Mouse (Mus musculus) frontal cortex, adult 2 months (tissue): ENCODE results near the gene Hpse2. TPM values are rescaled to one million over a fixed set of nuclear protein-coding genes. Genes with fewer than 3 reads are reported as not detected.
A peak's percentile ranks its signal among the peaks of the same experiment; 100 is the strongest.

Experiments
- DNase-seq, 2 experiments: peaks; one replicate each; pipeline ENCODE4 v3.0.0; 2022; ENCODE audit warnings: low spot score in 1 of 2; ENCODE audit errors: extremely low spot score in 1 of 2
- polyA plus RNA-seq: library from polyadenylated mRNA; depleted of rRNA; stranded (reverse); fragments of >200 nt; gene quantifications from 2 replicates; pipeline ENCODE4 v1.2.3, GENCODE M21; 2012

Gene Hpse2
- polyA plus RNA-seq, 1 experiment, result 0.24 TPM

DNA sequence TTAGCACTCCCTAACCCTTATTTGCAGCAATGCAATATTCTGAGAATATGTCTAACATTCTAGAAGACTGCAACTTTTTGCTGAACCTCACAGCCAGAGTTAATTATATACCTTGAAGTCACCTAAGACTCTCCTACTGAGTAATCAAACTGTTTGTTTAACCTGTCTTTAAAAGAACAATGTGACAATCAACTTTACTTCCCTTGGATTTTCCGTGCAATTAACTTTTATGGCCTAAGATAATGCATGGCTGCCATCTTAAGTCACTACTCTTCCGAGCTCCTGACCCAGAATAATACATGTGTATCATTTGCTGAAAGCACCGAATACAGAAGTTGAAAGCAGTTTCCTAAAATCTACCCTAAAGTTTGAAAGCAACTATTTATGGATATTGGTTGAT, 407.6 kb downstream of the Hpse2 start:
- DNase-seq, result no peak

DNA sequence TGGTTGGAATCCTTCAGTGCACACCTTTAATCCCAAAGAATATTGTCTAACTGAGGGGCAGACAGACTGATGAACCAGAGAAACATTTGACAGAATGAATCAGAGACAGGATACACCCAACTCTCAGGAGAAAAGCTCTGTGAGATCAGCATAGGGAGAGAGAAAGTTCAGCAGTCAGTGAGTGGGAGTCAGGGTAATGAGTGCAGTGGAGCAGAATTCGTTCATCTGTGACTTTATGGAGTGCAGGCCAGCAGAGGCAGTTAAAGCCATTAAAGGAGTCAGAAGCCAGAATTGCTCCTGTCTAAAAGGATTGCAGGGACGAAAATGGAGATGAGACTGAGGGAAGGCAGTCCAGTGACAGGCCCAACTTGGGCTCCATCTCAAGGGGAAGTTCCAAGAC, 410.2 kb downstream of the Hpse2 start:
- DNase-seq, result no peak

GRCm38 (mm10) chr19:42973740-42974139, 414.4 kb downstream of the Hpse2 start:
- DNase-seq, result no peak

DNA sequence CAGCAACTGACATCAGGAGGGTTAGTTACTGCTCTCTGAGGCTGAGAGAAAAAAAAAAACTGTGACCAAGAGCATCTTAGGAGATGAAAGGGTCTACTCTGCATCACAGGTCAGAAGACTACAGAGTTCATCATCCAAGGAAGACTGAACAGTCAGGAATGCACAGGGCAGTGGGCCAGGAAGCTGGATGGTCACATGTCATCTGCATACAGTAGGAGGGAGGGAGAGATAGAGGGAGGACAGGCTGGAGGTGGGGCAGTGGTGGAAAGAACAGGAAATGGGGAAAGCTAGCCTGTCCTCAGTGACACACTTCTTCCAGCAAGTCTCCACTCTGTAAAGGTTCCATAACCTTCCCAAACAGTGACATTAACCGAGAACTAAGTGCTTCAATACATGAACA, 423.0 kb downstream of the Hpse2 start:
- no peak for DNase-seq

DNA sequence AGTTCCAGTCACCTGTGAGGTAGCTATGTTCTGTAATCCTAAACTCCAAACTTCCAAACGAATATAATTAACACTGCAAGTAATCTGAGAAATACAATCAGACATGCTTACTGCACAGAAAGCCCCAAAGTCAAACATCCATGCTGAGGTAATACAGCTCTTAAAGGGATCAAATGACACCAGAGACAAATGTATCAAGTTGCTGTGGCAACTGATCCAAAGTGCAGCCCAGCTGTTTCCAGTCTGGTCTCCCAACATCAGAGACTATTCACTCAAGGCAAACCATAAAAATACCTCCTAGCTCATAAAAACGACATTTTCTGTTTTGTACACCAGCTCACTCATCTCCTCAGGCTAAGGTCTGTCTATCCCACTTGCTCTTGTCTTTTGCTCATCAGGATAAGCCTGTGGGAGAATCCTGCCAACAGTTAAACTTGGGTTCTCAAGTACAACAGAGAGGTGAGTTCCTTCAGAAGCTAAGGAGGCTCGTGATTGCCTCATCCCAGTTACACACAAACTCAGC, 440.0 kb downstream of the Hpse2 start:
- DNase-seq, result no peak

GRCm38 (mm10) chr19:42937544-42937943, 450.6 kb downstream of the Hpse2 start:
- no peak for DNase-seq

DNA sequence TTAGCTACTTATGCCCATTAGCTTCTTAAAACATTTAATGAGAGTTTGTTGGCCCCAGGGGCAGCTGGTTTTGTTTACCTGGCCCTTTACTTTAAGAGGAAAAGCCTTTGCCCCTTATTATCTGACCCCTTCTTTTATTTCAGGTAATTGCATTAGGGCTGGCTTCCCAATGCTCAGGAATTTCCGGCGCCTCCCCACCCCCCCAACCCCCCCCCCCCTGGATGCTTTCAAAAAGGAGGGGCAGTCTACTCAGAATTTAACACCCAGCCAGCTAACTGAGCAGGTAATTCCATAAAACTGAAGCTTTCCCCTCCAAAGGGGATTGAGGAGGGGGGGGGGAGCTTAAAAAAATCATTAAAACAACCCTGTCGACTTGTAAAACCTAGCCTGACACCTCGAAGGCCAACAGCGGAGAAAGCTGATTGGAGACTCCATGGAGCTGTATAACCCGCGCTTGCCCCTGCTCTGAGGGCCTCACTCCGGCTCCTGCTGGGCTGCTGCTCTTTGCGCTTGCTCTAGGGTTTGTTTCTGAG, 451.4 kb downstream of the Hpse2 start:
- no peak for DNase-seq

DNA sequence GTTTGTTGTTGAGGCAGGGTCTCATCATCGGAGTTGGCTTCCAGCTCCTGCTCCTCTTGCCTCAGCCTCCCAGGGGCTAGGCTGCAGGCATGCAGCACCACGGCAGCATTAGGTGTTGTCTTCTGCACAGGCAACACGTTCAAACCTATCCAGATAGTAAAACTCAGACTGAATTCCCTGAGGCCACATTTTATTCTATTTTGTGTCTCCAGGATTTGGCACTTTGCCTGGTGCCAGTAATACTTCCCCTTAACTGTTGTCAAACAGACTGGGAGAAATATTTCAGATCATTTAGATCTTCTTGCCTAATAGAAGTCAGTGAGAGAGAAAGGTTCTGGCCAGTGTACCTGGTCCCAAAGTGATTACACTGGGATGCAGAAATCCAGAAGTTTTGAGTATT, 458.5 kb downstream of the Hpse2 start:
- no peak for DNase-seq

DNA sequence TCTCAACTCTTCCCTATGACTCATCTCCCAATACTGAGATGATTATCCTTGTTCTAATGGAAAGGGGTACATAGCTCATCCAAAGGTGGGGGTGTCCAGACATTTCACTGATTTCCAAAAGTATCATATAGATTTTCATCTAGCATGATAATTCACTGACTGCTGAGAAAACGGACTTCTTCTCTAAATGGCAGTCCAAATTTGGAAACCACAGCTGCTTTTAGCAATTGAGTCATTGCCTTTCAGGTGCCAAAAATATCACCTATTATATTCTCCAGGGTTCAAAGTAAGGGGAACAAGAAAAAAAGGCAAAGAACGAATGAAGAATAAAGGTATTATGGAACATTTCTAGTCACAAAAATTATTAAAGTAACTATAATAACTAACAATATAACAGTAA, 459.9 kb downstream of the Hpse2 start:
- peak in 1 of 2 experiments; percentile 27 for DNase-seq

DNA sequence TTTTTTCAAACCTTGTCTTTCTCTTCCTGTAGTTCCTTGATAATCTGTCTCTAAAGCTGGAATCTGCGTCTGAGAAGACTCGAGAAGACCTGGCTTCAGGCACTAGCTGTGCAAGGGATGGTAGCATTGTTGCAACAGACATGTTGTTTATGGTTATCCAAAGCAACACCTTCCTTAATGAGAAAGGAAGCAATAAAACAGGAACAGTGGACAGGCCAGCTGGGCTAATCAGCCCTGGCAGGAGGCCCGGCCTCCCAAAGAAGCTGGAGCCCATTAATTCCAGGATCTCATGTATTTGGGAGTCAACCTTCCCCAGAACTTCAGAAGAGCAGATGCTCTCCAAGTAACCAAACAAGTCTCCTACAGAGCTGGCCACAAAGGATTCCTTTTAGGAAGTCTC, 465.5 kb downstream of the Hpse2 start:
- DNase-seq, result no peak

- no peak for DNase-seq
Measured at GRCm38 (mm10) chr19:42913703-42914102, 474.5 kb downstream of the Hpse2 start.

DNA sequence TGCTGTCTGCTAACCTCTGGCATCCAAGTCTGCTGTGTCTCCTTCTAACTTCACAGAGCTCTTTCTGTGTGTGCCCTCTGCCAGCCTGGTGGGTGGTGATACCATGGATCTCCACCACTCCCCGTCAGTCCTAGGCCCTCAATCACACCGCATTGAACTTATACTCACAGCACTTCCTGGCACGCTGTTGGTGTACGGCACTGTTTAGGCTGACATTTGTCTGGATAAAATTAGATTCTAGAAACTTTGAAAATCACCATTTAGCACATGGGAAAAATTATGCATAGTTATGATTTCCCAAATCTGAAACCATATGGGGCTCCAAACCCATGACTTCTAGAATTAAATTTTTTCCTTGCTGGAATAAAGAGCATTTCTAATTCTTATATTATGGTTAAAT, 478.4 kb downstream of the Hpse2 start:
- peak in 1 of 2 experiments; percentile 50 for DNase-seq

DNA sequence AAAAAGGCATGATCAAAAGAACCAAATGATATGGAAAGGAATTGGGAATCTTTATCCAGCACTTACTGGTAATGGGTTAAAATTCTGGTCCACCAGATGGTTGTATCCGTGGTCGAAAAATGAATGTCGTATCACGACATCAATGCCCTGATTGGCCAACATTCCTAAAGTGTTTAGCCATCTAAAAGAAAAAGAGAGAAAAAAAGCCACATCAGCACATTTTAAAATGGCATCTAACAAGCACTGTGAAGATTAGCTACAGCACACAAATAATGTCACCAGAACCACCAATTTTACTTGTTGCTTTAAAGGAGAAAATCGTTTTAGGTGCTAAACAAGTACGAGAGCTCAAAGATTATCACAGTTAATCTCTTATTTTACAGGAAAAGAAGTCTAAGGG, 479.6 kb downstream of the Hpse2 start:
- no peak for DNase-seq

- DNase-seq, result no peak
Measured at GRCm38 (mm10) chr19:42906328-42906727, 481.8 kb downstream of the Hpse2 start.

DNA sequence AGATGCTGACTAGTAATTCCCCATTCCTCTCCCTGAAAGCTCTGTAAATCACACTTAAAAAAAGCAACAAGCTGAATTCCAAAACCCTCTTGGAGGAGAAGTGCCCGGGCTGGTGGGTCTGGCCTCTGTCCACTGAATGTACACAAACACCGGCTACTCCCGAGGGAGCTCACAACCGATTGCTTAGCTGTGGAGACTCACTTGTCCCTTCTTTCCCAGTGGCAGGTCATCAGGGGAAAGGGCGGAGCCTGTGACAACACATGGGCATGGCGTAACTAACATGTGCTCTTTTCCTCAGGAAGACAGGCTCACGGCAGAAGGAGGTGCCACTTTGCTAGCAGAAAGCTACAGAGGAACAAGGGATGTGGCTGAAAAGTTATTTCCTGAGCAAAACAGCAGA, 483.4 kb downstream of the Hpse2 start:
- no peak for DNase-seq

GRCm38 (mm10) chr19:42904240-42904639, 483.9 kb downstream of the Hpse2 start:
- no peak for DNase-seq

GRCm38 (mm10) chr19:42903840-42904239, 484.3 kb downstream of the Hpse2 start:
- DNase-seq, result no peak

DNA sequence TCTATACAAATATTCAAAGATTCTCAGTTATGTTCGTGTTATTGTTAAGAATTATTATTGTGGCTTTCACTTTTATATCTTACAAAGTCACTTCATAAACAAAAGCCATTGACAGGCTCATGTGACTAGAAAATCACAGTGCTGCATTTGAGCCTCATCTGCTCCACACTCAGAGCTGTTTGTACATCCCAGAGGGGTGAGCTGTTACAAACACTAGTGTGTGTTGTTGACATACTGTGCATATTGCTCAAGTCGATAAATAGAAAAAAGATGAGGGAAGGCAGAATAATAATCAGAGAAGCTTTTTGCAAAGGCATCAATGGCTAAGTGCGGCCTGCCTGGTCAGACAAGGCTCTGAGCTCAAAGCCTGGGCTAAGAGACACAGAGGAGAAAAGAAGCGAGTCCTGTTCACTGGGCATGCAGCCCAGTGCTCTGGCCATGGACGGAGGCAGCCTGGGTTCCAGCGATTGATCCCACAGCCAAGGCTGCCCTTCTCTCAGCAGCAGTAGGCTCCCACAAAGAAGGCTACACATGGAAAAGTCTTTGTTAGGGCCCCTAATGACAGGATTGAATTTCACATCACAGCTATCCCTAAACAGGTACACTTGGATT, 485.6 kb downstream of the Hpse2 start:
- peak in 1 of 2 experiments; percentile 32 for DNase-seq

DNA sequence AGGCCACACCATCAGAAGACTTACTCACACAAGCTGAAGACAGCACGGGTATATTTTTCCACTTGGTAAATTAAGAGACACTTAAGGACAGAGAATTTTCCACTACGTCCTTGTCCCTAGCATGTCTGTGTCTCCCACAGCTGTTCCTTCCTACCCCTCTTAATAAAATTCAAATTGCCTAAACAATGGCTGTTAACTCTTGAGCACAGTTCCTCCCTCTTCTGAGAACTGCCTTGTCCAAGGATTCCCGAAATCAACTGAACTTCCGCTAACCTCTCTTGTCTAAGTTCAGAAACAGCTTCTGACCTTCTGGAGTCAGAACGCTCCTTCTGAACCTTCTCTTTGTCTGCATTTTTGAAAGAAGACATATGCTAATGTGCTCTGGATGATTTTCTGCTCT, 496.6 kb downstream of the Hpse2 start:
- DNase-seq, result no peak

- DNase-seq, result no peak
Measured at GRCm38 (mm10) chr19:42877653-42878052, 510.5 kb downstream of the Hpse2 start.

- DNase-seq, result no peak
Measured at GRCm38 (mm10) chr19:42876563-42876962, 511.6 kb downstream of the Hpse2 start.

GRCm38 (mm10) chr19:42869663-42870530, 518.3 kb downstream of the Hpse2 start:
- DNase-seq, result no peak
